Mouse (Mus musculus): ENCODE data around the gene Olfr104-ps.

The Olfr104-ps gene

GRCm38 (mm10) chr17:37359282-37359681 lies at the start of gene Olfr104-ps:
Gene Olfr104-ps, plus strand, starts transcription at chr17:37359582.
- DNase-seq (ENCODE audit: low spot score): no peak

GRCm38 (mm10) chr17:37310146-37310699 lies 49.2 kb upstream of the Olfr104-ps start:
- DNase-seq (ENCODE audit: low spot score): no peak

- DNase-seq (ENCODE audit: low spot score): no peak
These were observed 42.4 kb upstream of the Olfr104-ps start, which contains the start of gene Olfr102 for GRCm38 (mm10) chr17:37316954-37317353. Gene Olfr102, minus strand, starts transcription at chr17:37317054.

GRCm38 (mm10) chr17:37339598-37339997 lies 19.8 kb upstream of the Olfr104-ps start, which contains the start of gene Olfr103:
Gene Olfr103, minus strand, starts transcription at chr17:37339698.
- no peak for DNase-seq (ENCODE audit: low spot score)

- no peak for DNase-seq (ENCODE audit: low spot score)
These were observed 19.4 kb downstream of the Olfr104-ps start, which contains the start of gene Olfr105-ps for GRCm38 (mm10) chr17:37378733-37379132. Gene Olfr105-ps, plus strand, starts transcription at chr17:37379033.

- DNase-seq (ENCODE audit: low spot score): no peak
These were observed 30.7 kb downstream of the Olfr104-ps start, which contains the start of gene Olfr106-ps for GRCm38 (mm10) chr17:37390093-37390492. Gene Olfr106-ps, plus strand, starts transcription at chr17:37390393.

- no peak for DNase-seq (ENCODE audit: low spot score)
These were observed 39.5 kb downstream of the Olfr104-ps start, which contains the start of gene Olfr107 for GRCm38 (mm10) chr17:37398926-37399325. Gene Olfr107, plus strand, starts transcription at chr17:37399226.

GRCm38 (mm10) chr17:37413380-37413779 lies 54.0 kb downstream of the Olfr104-ps start:
- DNase-seq (ENCODE audit: low spot score): no peak

All from urinary bladder, postnatal 25 days (tissue).